Mouse (Mus musculus) NIH3T3 (cell line): ENCODE measurements around the gene Fstl4.
"Not testable (repeated sequence)": the region's sequence is repeated elsewhere in the genome, so short reads cannot be mapped to it uniquely, and the experiment has no call there.

Source experiments
- DNase-seq: peaks from one replicate; pipeline ENCODE4 v3.0.0-alpha.2; 2012; ENCODE audit warnings: low read depth

The Fstl4 gene

DNA sequence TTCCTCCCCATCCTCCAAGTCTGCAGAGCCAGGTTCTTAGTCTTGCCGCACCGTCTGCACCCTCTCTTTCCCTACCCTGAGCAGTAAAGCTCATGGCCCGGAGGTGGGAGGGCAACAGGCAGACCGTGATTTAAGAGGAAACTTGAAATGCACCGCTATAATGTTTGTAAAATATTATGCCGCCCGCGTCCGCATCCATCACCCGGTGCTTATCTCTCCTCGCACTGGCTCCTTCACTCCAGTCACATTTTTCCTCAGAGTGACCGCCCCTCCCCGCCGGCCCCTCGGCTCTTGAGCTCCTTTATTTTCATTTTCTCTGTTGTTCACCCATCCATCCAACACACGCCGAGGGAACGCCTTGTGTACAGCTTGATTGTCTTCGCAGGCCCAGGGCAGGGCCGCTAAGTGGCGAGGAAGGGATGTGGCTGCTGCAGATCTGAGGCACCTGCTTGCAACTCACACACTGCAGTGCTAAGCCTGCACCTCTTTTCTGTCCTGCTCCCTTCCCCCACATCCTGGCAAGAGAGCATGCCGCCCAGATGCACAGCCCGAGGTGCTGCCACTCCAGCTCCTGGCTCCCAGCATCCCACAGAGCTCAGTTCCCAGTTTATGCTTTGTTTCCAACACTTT lies 368.1 kb downstream of the Fstl4 start:
- DNase-seq, result no peak

DNA sequence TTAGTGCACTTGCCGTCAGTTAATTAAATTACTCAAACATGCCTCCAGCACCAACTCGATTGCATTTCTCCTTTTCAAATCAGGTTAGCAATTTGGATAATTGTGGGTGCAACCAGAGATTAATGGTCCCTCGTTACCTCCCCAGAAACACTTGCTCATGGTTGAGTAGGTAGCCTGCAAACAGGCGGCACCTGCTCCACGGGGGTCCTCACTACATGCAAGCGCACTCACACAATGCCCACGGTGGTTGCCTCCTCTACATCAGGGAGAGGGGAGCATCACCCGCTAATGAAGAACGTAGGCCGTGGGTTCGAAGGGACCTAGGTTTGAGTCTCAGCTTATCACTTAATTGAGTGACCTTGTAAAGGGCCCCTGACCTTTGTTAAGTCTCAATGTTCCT lies 371.9 kb downstream of the Fstl4 start:
- no peak for DNase-seq

DNA sequence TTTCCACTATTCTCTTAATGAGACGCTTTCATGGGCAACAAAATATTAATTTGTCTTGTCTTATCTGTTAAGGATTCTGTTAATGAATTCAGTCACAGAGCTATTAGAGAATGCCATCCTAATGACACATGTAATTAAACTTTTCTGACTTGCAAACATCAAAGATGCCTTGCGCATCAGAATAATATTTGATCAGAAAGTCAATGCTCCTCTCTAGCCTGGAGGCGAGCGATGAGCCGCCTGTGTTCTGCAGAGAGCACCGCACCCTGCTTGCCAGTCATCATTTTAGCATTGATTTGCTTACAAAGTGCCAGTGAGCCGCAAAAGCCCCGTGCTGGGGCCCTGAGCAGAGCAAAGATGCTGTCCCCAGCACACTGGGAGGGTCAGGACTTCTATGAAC lies 372.9 kb downstream of the Fstl4 start:
- DNase-seq, result no peak

GRCm38 (mm10) chr11:53138212-53138611 lies 373.8 kb downstream of the Fstl4 start:
- DNase-seq, result no peak

DNA sequence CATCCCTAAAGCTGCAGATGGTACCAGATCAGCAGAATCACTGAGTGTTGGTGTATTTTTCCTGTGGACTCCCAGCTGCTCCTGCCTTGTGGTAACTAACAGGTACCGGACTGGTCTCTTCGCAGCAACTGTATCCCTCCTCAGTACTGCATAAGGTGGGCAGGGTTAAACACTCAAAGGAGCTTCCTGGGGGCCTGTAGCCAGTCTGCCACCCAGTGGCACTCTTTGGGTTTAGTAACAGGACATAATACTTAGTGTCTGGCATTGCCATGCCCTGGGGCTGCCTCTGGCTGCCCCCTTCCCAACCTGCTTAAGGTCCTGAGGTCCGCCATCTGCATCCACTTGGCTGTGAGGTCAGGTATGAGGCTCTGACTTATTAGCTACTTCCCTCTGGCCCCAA lies 375.2 kb downstream of the Fstl4 start:
- DNase-seq, result no peak

DNA sequence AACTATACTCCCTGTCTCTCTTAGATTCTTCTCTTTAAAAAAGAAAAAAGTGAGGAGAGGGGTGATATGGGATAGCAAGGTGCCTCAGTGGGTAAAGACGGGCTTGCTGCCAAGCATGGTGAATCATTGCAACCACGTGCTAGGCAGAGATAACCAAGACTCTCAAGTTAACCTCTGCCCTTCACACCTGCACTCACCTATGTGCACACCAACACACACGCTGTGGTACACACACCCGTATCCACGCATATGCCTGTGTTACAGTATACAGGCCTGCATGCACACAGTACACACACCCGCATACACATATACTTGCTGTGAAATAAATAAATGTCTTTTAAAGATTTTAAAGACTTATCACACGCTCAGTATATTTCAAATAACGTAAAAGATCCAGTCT lies 375.8 kb downstream of the Fstl4 start:
- no peak for DNase-seq

DNA sequence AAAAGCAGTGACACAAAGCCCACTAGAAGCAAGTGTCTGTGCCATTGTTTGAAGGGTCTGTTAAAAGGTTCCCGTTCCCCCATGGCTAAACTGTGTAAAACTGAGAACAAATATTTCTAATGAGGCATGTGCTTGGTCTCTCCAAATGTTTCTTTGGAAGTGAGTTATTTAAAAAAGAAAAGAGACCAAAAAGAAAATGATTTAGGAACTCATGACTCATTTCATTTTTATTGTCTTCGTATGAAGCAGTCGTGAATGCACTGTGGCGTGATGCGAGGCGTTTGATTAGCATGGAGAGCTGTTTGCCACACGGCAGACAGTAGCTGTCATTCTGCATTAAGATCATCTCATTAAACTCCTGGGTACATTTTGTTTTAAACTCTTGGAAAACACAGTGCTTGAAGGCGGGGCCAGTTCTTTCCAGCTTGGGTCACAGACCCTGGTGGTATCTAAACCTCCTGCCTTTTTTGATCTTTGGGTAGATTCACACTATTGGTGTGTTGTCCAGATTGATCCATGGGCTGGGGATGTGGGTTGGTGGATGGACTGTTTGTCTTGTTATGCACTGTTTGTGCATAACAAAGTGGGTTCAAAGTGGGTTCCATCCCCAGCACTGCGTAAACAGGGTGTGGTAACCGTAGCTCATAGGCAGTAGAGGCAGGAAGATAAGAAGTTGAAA lies 376.4 kb downstream of the Fstl4 start:
- DNase-seq, result no peak

DNA sequence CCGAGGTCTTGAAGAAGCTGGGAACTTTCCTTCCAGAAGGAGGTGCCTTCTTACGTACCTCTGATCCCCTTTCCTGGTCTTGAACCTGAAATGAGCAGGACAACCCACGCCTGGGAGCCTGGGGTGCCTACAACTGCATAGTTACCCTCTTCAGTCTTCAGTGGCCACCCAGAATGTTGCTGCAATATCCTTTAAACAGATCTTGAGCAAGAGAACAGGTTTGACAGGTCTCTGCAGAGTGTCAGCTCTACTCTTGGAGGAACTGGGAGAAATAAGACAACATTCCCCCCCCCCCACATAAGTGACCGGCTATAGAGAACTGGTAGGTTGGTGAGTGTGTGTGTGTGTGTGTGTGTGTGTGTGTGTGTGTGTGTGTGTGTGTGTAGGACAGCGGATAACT lies 379.1 kb downstream of the Fstl4 start:
- no peak for DNase-seq

- DNase-seq, result no peak
These were observed 380.1 kb downstream of the Fstl4 start for GRCm38 (mm10) chr11:53144506-53144905.

- DNase-seq, result peak; percentile 38
These were observed 381.9 kb downstream of the Fstl4 start for GRCm38 (mm10) chr11:53146290-53146689.

DNA sequence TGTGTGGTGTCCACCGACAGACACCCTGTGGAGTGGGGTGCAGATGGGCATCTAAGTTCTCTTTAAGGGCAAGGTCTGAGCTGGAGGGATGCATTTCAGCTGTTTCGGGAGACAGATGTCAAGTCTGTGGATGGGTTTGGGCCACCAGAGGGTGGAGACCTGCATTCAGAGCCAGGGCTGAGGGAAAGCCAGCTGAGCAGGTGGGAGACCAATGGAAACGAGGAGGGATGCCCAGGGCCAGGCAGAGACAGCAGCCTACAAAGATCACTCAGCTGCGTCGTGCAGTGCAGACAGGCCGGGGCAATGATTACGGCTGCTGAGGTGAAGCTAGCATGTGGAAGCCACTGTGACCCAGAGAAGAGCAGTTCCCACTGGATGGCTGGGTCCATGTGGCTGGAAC lies 392.0 kb downstream of the Fstl4 start:
- DNase-seq, result no peak

DNA sequence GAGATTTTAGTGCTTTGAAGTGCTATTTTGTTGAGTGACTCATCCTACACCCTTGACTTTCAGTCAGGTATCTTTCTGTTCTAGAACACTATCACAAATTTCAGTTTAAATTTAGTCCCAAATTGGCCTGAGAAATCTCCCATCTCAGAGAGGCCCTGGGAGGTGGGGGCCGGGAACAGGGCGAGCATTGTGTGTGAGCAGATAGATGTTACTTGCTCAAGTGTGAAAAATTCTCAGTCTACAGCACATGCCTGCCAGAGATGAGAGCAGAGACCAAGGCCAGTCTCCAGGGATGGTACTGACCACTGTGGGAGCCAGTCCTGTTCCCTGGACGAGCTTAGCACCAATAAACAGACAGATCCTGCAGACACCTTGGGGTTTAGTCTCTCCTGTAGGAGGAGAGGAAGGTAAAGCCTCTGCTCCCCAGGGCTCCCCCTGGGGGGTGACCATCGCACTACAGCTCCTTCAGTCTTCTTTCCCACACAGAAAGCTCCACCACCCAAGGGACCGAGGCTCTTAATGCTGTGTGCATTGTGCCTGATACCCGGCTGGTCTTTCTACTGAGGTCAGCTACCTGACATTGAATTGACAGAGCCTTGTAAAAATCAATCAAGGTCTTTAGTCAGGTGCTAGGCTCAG lies 393.3 kb downstream of the Fstl4 start:
- DNase-seq, result peak; percentile 12

DNA sequence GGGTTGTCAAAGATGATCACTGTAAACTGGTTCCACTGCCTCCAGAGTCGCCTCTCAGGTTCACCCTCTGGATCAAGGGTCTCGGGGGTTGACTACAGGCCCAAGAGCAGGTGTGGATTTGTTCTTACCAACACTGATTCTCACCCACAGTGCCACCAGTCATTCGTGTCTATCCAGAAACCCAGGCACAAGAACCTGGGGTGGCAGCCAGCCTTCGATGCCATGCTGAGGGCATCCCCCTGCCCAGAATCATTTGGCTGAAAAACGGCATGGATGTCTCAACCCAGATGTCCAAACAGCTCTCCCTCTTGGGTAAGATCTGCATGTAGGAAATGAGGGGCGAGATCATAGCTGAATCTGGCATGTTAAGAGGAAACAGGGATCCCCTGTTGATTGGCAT lies 398.0 kb downstream of the Fstl4 start:
- DNase-seq, result no peak

GRCm38 (mm10) chr11:53166478-53166877 lies 402.0 kb downstream of the Fstl4 start:
- DNase-seq, result no peak

- DNase-seq, result no peak
These were observed 417.9 kb downstream of the Fstl4 start for GRCm38 (mm10) chr11:53182177-53182852.

- peak; percentile 27 for DNase-seq
These were observed 418.4 kb downstream of the Fstl4 start for GRCm38 (mm10) chr11:53182858-53183257.

DNA sequence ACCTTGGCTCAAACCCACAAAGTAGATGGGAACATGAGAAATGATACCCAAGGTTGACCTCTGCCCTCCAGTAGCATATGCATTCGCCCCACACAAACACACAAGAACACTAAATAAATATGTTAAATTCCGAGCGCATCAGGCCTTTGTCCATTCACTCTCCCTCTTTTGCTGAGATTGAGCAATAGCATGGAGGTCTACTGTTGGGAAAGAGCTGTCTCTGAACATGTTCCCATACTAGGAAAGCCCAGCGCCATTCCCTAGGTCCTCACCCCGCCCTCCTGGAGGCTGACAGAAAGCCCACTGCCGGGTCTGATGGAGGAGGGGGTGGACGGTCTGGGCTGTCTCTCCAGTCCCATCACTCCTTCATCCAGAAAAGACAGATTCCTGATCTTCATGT lies 419.6 kb downstream of the Fstl4 start:
- DNase-seq, result no peak

DNA sequence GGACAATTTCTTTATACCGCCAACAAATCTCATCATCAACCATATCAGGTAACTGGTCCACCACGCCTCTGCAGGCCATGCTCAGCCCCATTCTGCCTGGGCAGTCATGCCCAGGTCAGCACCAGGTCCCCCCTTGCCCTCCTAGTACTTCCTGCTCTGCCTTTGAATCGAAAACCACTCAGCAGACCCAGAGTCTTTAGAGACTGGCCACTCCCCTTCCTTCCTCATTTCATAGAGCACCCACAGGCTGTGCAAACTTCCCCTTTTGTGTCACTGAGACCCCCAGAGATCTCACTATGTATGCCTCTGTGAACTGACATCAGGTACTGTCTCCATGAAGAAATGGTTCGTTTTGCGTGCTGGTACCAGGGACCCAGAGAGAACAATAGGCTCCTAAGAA lies 420.3 kb downstream of the Fstl4 start:
- DNase-seq, result no peak

GRCm38 (mm10) chr11:53187427-53188140 lies 423.1 kb downstream of the Fstl4 start:
- DNase-seq, result peak; percentile 45

- DNase-seq, result not testable (repeated sequence)
These were observed 432.1 kb downstream of the Fstl4 start for GRCm38 (mm10) chr11:53196551-53196950.

DNA sequence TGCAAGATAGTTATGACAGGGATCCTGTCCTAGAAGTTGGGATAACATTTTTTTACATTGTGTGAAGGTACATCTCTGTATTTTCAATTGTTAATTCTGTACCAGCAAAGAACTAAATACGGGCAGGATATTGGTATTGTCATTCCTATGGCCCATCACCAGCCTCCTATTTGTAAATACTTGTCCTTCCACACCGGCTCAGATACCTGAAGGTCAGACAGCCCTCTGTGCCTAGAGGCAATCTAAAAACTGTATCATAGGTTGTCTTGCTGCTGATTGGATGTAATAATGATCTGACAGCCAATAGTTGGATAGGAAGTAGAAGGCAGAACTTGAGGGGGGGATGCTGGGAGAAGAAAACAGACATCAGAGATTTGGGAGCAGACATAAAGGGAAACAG lies 432.7 kb downstream of the Fstl4 start:
- DNase-seq, result no peak
